Mouse (Mus musculus) embryo, embryonic 9.5 days (tissue): ENCODE data around the gene Tbx20.

ENCODE experiments used
- DNase-seq: peaks from one replicate; pipeline ENCODE4 v3.0.0-alpha.2; 2017; ENCODE audit errors: extremely low spot score

Tbx20 gene

GRCm38 (mm10) chr9:24769611-24770010 lies 4.5 kb downstream of the Tbx20 start:
- DNase-seq: peak; percentile 38

GRCm38 (mm10) chr9:24767056-24767455 lies 7.0 kb downstream of the Tbx20 start:
- no peak for DNase-seq

GRCm38 (mm10) chr9:24765572-24765971 lies 8.5 kb downstream of the Tbx20 start:
- DNase-seq: no peak

- peak; percentile 33 for DNase-seq
Observed at GRCm38 (mm10) chr9:24760461-24760860, 13.6 kb downstream of the Tbx20 start.

GRCm38 (mm10) chr9:24744958-24745357 lies 29.1 kb downstream of the Tbx20 start:
- DNase-seq: no peak

GRCm38 (mm10) chr9:24701246-24701645 lies 72.9 kb downstream of the Tbx20 start:
- no peak for DNase-seq

- DNase-seq: no peak
Observed at GRCm38 (mm10) chr9:24696405-24696778, 77.7 kb downstream of the Tbx20 start.

GRCm38 (mm10) chr9:24695700-24696404 lies 78.3 kb downstream of the Tbx20 start, which contains the start of gene Dpy19l2:
TSS of gene Dpy19l2 (minus strand) at chr9:24696293.
- peak; percentile 74 for DNase-seq
